Mouse (Mus musculus): ENCODE measurements around the gene Zswim3. TPM values are rescaled to one million over a fixed set of nuclear protein-coding genes. Genes with fewer than 3 reads are reported as not detected.
A peak's percentile ranks its signal among the peaks of the same experiment; 100 is the strongest.
"Not testable (repeated sequence)": the region's sequence is repeated elsewhere in the genome, so short reads cannot be mapped to it uniquely, and the experiment has no call there.

The Zswim3 gene
- polyA plus RNA-seq, 1 experiment from 2014 or later = 8.5 TPM

DNA sequence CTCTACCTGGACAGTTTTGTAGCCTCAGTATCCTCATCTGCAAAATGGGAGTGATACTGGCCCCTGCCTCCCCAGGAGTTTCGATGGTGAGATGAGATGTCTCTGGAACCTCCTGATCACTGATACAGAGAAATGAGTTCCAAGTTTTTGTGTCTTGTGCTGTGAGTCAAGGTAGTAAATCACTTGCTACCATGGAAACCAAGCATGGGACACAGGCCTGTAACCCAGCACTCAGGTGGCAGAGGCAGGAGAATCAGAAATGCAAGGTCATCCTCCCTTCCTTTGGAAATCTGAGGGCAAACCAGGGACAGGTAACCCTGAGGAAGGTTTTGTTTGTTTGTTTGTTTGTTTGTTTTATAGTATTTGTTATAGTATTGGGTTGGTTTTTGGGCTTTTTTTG, 24.2 kb downstream of the Zswim3 start:
- ATAC-seq (ENCODE audit: insufficient number of reproducible peaks, insufficient read depth, low FRiP score, low TSS enrichment, low read depth) = no peak

DNA sequence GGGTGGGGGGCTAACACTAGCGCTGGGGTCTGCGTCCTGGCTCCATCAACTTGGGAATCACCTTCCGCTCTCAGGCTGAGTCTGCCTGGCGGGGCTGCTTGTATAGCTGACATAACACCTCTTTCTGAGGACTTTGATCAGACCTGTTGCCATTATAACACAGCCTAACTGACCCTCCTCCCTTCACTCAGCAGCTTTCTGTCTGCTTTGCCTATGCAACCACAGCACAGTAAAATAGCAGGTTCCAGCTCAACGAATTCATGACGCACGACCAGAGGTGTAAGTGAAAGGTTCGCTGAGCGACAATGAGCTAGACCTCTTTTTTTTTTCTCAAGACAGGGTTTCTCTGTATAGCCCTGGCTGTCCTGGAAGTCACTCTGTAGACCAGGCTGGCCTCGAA, 26.1 kb downstream of the Zswim3 start:
- H3K4me3 ChIP-seq (replicated peaks) = no peak overlapping the region
- 83% methylated on average over 10 of the region's 10 CpGs for WGBS

More for the DNA sequence above, 24.2 kb downstream of the Zswim3 start:
- no peak overlapping the region for H3K4me3 ChIP-seq (replicated peaks)
- H3K4me2 ChIP-seq = no peak overlapping the region
- peaks cover 10% of the 10 kb centered on the region for H3K4me1 ChIP-seq (replicated peaks)
- peaks cover 45% of the 10 kb centered on the region for H3K36me3 ChIP-seq
- no peak overlapping the region for H3K9ac ChIP-seq (replicated peaks)
- no peaks in the 10 kb centered on the region for H3K27me3 ChIP-seq
- no peak overlapping the region for H3K27ac ChIP-seq
- H3K9me3 ChIP-seq = no peaks in the 10 kb centered on the region
- 95% methylated on average over 1 of the region's 1 CpGs for WGBS

DNA sequence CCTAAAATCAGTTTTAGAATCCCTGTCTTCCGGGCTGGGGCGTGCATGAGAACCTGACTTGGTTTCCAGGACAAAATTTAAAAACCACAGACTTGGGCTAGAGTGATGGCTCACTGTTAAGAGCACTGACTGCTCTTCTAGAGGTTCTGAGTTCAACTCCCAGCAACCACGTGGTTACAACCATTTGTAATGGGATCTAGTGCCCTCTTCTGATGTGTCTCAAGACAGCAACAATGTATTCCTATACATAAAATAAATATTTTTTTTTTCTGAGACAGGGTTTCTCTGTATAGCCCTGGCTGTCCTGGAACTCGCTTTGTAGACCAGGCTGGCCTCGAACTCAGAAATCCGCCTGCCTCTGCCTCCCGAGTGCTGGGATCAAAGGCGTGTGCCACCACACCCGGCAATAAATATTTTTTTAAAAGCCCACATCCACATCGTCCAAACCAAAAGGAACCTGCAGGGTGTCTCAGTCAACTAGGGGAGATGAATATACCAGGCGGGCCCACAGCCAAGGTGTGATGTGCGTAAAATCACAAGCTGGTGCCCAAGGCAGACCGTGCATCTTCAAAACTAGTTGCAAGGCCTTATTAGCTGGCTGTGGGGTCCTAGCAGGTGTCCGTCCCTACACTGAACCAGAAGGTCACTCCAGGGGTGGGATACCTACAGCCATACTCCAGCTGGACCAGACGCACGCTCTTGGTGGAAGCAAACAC, 27.3 kb downstream of the Zswim3 start:
- Histone ChIP-seq H3K9ac (replicated peaks) (peak overlapping the region; percentile 69), H3K36me3 (peaks cover 34% of the 10 kb centered on the region), H3K4me2 (peak overlapping the region; percentile 96), H3K9me3 (no peaks in the 10 kb centered on the region), H3K27ac (no peak overlapping the region), H3K4me3 (replicated peaks) (peak overlapping the region; percentile 72), H3K4me1 (replicated peaks) (peaks cover 19% of the 10 kb centered on the region), H3K27me3 (no peaks in the 10 kb centered on the region)
- no peak for ATAC-seq (ENCODE audit: insufficient number of reproducible peaks, insufficient read depth, low FRiP score, low TSS enrichment, low read depth)
- 64% methylated on average over 16 of the region's 16 CpGs for WGBS

More for the DNA sequence above, 26.1 kb downstream of the Zswim3 start:
- Histone ChIP-seq H3K27ac (no peak overlapping the region), H3K27me3 (no peaks in the 10 kb centered on the region), H3K36me3 (peaks cover 35% of the 10 kb centered on the region), H3K4me1 (replicated peaks) (peaks cover 19% of the 10 kb centered on the region), H3K9ac (replicated peaks) (no peak overlapping the region), H3K9me3 (no peaks in the 10 kb centered on the region), H3K4me2 (no peak overlapping the region)
- no peak for ATAC-seq (ENCODE audit: insufficient number of reproducible peaks, insufficient read depth, low FRiP score, low TSS enrichment, low read depth)

- 1% methylated on average over 35 of the region's 35 CpGs for WGBS
- H3K36me3 ChIP-seq = peaks cover 34% of the 10 kb centered on the region
- peak within 1 kb of the TSS; percentile 69 for H3K9ac ChIP-seq (replicated peaks)
- peak within 1 kb of the TSS; percentile 65 for H3K27ac ChIP-seq
- H3K27me3 ChIP-seq = no peaks in the 10 kb centered on the region
- H3K4me2 ChIP-seq = peak within 1 kb of the TSS; percentile 96
- H3K4me1 ChIP-seq (replicated peaks) = peaks cover 19% of the 10 kb centered on the region
- ATAC-seq (ENCODE audit: insufficient number of reproducible peaks, insufficient read depth, low FRiP score, low TSS enrichment, low read depth) = peak; percentile 27
- H3K9me3 ChIP-seq = no peaks in the 10 kb centered on the region
- H3K4me3 ChIP-seq (replicated peaks) = peak within 1 kb of the TSS; percentile 72
Measured at GRCm38 (mm10) chr2:164832748-164833301, 27.9 kb downstream of the Zswim3 start, which contains the start of gene Ctsa. Gene Ctsa, plus strand, starts transcription at chr2:164832873.

DNA sequence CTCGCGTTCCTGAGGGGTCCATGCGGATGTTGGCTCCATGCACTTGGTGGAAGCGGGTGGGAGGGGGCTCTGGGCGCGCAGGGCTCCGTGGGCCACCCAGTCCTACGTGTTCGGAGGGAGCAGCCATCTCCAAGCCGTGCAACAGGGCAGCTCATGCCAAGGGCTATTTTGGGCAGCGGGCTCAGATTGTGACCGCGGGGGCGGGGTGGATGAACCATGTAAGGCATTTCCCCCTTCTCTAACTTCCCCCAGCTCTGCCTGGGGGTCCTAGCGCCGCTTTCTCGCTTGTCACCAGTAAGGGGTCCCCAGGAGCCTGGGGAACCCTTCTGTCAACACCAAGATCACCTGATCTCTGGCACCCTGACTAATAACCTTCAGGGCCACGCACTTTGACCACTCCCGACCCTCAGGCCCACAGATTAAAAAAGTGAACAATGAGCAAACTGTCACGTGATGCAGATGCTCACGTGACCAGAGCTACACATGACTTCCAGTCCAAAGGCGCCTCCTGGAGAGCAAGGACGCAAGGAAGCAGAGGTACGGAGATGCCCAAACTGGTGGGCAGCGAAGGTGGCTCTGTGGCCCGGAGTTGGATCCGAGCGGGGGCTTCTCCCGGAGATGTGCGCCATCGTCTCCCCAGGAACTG, 28.5 kb downstream of the Zswim3 start, which contains the start of gene Neurl2:
TSS of gene Neurl2 (minus strand) at position 143 of the 646 bp plus-strand sequence.
- Histone ChIP-seq H3K36me3 (peaks cover 34% of the 10 kb centered on the region), H3K27ac (peak within 1 kb of the TSS; percentile 65), H3K27me3 (no peaks in the 10 kb centered on the region), H3K4me1 (replicated peaks) (peaks cover 19% of the 10 kb centered on the region), H3K4me2 (peak within 1 kb of the TSS; percentile 96), H3K9me3 (no peaks in the 10 kb centered on the region), H3K9ac (replicated peaks) (peak within 1 kb of the TSS; percentile 69), H3K4me3 (replicated peaks) (peak within 1 kb of the TSS; percentile 72)
- under 1% methylated on average over 31 of the region's 31 CpGs for WGBS
- peak; percentile 65 for ATAC-seq (ENCODE audit: insufficient number of reproducible peaks, insufficient read depth, low FRiP score, low TSS enrichment, low read depth)

DNA sequence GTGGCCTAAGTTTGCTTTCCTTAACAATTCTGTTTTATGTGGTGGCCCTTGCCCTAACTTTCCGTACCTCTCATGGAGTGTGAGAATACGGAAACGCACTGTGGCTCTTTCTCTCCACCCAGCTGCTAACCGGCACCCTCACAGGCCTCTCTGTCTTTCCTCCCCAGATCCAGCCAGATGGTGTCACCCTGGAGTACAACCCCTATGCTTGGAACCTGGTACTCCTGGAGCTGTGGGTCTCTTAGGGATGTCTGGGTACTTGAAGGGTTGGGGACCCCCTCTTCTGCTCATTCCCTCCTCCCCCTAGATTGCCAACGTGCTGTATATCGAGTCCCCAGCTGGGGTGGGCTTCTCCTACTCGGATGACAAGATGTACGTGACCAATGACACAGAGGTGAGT, 29.6 kb downstream of the Zswim3 start:
- Histone ChIP-seq H3K27me3 (no peaks in the 10 kb centered on the region), H3K4me1 (replicated peaks) (peaks cover 19% of the 10 kb centered on the region), H3K4me3 (replicated peaks) (peak overlapping the region; percentile 72), H3K9ac (replicated peaks) (peak overlapping the region; percentile 69), H3K9me3 (no peaks in the 10 kb centered on the region), H3K4me2 (peak overlapping the region; percentile 96), H3K36me3 (peaks cover 39% of the 10 kb centered on the region), H3K27ac (no peak overlapping the region)
- no peak for ATAC-seq (ENCODE audit: insufficient number of reproducible peaks, insufficient read depth, low FRiP score, low TSS enrichment, low read depth)
- WGBS = 39% methylated on average over 8 of the region's 8 CpGs

DNA sequence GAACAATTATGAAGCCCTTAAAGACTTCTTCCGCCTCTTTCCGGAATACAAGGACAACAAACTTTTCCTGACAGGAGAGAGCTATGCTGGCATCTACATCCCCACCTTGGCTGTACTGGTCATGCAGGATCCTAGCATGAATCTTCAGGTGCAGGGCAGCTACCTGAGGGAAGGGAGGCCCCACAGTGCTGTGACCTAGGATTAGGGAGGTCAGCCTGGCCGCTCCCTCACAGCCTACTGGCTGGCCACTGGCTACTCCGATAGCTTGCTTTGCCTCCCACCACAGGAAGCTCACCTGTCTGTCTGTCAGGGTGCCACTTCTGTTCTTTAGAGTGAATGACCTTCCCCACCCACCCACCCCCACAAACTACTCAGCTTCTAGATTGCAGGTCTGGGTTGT, 30.3 kb downstream of the Zswim3 start:
- WGBS = 98% methylated on average over 4 of the region's 4 CpGs
- peak overlapping the region; percentile 72; the same call in 1 of the 2 replicates for H3K4me3 ChIP-seq (replicated peaks)

GRCm38 (mm10) chr2:164845782-164846181, 40.9 kb downstream of the Zswim3 start:
- Histone ChIP-seq H3K4me3 (replicated peaks) (no peak overlapping the region), H3K4me1 (replicated peaks) (no peaks in the 10 kb centered on the region), H3K9me3 (no peaks in the 10 kb centered on the region), H3K27ac (no peak overlapping the region), H3K36me3 (no peaks in the 10 kb centered on the region), H3K4me2 (no peak overlapping the region), H3K9ac (replicated peaks) (no peak overlapping the region), H3K27me3 (no peaks in the 10 kb centered on the region)
- 56% methylated on average over 3 of the region's 3 CpGs for WGBS
- no peak for ATAC-seq (ENCODE audit: insufficient number of reproducible peaks, insufficient read depth, low FRiP score, low TSS enrichment, low read depth)

More for the DNA sequence above, 30.3 kb downstream of the Zswim3 start:
- H3K4me2 ChIP-seq = 0 out of 2 replicates have a peak overlapping the region, but pooled peaks have one; percentile 15
- ATAC-seq (ENCODE audit: insufficient number of reproducible peaks, insufficient read depth, low FRiP score, low TSS enrichment, low read depth) = no peak
- H3K9ac ChIP-seq (replicated peaks) = no peak overlapping the region
- peaks cover 19% of the 10 kb centered on the region for H3K4me1 ChIP-seq (replicated peaks)
- H3K27ac ChIP-seq = no peak overlapping the region
- no peaks in the 10 kb centered on the region for H3K27me3 ChIP-seq
- no peaks in the 10 kb centered on the region for H3K9me3 ChIP-seq
- peaks cover 45% of the 10 kb centered on the region for H3K36me3 ChIP-seq

DNA sequence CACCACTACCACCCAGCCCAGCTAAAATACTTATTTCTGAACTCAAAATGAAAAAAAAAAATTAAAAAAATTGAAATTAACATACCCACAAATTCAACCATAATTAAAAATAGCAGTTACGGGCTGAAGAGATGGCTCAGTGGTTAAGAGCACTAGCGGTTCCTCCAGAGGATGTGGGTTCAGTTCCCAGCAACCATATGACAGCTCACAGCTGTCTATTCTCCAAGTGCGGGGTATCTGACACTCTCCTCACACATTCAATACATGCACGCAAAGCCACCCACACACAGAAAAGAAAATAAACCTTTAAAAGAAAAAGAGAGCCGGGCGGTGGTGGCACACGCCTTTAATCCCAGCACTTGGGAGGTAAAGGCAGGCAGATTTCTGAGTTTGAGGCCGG, 45.2 kb downstream of the Zswim3 start:
- no peaks in the 10 kb centered on the region for H3K9me3 ChIP-seq
- WGBS = 82% methylated on average over 8 of the region's 8 CpGs
- no peaks in the 10 kb centered on the region for H3K36me3 ChIP-seq
- no peaks in the 10 kb centered on the region for H3K4me1 ChIP-seq (replicated peaks)
- no peak overlapping the region for H3K9ac ChIP-seq (replicated peaks)
- H3K27me3 ChIP-seq = peaks cover 19% of the 10 kb centered on the region
- no peak overlapping the region for H3K27ac ChIP-seq
- H3K4me3 ChIP-seq (replicated peaks) = no peak overlapping the region
- H3K4me2 ChIP-seq = no peak overlapping the region
- ATAC-seq (ENCODE audit: insufficient number of reproducible peaks, insufficient read depth, low FRiP score, low TSS enrichment, low read depth) = no peak

DNA sequence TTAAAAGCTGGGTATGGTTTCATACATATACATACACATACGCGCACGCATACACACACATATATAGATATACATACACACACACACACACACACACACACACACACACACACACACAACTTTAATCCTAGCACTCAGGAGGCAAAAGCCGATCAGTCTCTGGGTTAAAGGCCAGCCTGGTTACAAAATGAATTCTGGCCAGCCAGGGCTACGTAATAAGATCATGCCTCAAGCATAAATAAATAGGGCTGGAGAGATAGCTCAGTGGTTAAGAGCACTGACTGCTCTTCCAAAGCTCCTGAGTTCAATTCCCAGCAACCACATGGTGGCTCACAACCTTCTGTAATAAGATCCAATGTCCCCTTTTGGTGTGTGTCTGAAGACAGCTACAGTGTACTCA, 50.7 kb downstream of the Zswim3 start:
- H3K27ac ChIP-seq; H3K4me3 ChIP-seq (replicated peaks); H3K9ac ChIP-seq (replicated peaks); H3K36me3 ChIP-seq; ATAC-seq (ENCODE audit: insufficient number of reproducible peaks, insufficient read depth, low FRiP score, low TSS enrichment, low read depth); H3K4me2 ChIP-seq; H3K9me3 ChIP-seq: not testable (repeated sequence)
- Histone ChIP-seq H3K4me1 (replicated peaks) (peaks cover 24% of the 10 kb centered on the region), H3K27me3 (peaks cover 68% of the 10 kb centered on the region)
- WGBS = 80% methylated on average over 5 of the region's 5 CpGs

All from limb, embryonic 12.5 days (tissue).